Mouse (Mus musculus): Measurements from ENCODE around the gene Pln.

Gene Pln

DNA sequence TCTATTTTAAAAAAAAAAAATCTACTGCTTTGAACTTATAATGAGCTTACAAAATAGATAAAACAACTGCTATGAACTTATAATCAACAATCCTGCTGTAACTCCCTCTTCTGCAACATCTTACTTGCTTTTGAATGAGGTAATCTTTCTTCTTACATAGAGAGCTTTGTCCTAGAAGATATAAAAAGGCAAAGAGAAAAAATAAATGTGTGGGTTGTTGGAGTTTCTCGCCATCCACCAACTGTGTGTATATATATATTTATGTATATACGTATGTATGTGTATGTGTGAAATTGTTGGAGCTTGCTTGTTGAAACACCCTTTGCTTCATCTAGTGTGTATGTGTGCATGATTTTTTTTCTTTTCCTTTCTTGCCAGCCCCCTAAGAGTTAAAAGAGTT, 29.8 kb downstream of the Pln start:
- DNase-seq, result no peak

DNA sequence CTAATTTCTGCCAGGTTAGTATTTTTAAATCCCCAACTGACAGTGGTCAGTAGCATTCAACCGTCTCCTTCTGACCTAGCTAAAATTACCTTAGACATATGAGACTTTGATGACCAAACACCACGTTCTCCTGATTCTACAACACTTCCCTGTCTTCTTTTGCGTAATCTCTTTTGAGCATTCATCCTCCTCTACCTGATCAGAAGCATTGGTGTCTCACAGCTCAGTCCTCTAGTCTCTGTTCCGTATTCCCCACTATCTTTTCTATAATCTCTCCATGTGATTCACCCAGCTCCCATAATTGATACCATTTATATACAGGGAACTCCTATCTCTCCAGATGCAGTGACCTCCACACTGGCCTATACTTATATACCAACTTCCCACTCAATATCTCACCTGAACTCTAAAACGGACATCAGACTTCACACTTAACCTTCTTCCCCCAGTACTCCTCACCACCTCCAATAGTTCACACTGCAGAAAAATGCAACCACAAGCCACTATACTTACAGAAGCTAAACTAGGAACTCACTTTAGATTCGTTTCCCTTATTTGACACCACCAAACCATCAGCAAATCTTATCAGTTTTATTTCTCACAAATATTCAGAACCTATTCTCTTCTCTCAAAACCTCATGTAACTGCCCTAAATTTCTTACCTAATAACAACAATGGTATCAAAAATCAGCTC, 36.6 kb downstream of the Pln start:
- DNase-seq, result no peak

DNA sequence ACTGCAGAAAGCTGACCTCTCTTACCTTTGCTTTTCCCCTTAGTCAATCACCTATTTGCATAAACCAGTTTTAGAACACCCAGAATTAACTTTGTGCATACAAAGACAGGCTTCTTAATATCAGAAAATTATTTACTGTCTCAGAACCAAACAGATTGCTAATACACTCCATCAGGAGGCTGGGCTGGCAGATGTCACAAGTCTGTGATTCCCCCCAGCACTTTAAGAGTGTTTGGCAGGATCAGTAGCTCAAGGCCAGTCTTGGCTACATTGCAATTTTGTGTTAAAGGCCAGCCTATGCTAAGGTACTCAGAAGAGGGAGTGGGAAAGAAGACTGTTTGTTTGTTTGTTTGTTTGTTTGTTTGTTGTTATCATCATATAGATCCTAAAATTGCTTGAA, 39.6 kb downstream of the Pln start:
- DNase-seq, result no peak

DNA sequence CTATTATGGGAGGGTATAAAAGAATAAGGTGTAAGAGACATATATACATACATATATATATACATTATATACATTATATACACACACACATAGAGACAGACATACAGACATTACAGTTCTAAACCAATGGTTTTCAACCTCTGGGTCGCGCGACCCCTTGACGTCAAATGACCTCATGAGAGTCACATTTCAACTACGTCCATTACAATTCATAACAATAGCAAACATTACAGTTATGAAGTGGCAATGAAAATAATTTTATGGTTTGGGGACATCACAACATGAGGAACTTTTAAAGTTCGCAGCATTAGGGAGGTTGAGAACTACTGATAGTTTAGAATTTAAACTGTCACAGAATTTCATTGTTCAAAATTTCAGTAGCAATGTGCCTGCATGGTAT, 40.8 kb downstream of the Pln start:
- DNase-seq, result no peak

DNA sequence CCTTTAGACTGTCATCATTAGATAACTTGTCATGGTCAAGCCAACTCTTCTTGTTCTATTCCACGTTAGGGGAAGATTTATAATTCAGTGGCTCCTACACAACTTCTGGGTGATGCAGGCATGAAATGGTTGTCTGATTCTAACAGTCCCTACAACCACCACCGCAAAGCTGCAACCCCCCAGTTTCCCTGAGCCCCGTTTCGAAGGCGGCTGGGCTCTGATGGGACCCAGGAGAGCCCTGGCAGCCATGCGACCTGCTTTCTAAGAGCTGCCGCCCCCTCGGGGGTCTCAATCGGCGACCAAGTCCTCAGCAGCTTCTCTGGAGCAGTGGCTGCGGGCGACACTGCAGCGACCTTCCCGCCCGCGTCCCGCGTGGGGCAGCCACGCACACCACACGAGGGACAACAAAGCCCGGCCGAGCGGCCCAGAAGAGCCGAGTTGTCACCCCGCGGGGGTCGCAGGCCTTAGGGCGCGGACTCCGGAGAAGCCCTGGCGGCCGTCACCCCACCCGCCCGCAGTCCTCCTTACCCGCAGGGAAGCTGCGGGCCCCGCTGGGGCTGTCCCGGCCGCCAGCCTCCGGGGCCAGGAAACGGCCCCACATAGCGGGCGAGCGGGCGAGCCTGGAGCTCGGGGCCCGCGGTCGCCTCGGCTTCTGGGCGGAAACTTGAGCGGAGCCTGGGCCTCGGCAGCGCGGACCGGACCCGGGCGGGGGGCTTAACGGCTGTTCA, 41.7 kb downstream of the Pln start:
- DNase-seq, result peak; percentile 54

DNA sequence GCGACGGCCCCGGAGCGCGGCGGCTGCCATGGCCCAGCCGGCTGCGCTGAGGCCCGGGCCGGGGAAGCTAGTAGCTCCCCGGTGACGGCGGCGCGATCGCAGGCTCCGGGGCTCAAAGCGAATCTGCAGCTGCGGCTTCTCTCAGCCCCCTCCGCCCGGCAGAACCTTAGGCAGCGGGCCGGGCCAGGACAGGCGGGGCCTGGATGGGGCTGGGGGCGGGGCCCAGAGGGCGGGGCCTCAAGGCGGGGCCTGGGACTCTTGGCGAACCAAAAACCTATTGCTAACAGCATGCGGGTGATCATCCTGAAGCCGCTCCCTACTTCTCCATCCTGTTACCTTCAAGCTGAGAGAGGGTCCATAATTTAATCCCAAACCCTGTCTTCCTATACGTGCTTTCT, 42.2 kb downstream of the Pln start, which contains the start of gene Cep85l:
Gene Cep85l, minus strand, starts transcription at position 239 of the 398 bp plus-strand sequence.
- DNase-seq, result peak; percentile 92

DNA sequence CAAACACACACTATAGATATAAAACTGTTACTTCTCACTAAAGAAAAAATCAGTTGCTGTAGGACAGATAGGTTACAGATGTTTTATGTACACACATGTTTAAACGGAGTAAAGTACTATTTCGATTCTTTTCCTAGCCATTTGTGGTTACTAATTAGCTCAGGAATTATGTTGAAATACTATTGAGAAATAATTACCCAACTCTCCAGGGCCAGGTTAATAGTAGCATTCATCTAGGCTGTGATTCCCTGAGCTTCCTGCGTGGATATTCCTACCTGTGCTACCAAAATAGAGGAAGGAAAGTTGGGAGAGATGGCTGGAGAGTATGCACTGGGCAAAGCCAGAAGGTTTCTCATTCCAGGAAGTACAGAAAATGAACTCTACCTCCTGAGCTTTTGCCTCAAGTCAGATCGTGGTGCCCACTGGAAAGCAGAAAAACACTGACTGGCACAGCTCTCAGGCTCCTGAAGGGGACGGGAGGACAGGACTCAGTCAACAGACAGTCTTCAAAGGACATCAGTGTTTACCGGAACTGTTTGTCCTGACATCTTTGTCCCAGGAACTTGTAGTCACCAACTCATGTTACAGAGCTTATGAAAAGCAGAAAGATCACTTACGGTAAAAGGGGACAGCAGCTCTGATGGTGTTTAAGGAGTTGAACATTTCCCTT, 45.4 kb downstream of the Pln start:
- DNase-seq, result no peak

DNA sequence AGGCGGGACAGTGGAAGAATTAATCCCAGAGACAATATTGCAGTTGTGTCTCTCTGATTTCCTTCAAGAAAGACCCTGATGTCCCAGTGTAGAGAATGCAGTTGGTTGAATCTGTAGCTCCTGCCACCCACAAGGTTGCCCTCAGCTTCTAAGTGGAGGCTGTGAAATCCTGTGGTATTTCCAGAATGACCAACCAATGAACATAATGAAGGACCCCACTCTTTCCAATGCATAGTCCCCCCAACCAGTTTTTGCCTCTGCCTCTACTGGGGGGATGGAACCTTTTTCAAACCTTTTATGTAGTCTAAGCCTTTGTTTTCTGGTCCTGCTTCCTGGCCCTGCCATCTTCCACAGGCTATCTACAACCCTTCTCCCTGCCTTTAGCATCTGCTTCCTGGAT, 47.4 kb downstream of the Pln start:
- DNase-seq, result no peak

DNA sequence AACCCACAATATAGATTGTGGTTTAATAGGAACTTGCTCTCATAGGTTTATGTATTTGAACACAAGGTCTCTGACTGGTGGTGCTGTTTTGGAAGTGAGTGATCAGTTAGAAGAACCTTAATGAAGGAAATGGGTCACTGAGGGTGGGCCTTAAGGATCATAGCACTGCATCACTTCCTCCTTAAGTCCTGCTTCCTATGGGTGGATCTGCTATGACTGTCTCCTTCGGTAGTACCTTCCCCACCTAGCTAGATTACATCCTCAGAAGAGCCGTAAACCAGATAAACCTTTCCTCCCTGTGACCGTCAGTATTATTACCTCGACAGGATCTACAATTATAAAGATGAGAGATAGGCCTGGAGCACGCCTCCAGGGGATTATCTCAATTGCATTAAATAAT, 48.0 kb downstream of the Pln start:
- no peak for DNase-seq

DNA sequence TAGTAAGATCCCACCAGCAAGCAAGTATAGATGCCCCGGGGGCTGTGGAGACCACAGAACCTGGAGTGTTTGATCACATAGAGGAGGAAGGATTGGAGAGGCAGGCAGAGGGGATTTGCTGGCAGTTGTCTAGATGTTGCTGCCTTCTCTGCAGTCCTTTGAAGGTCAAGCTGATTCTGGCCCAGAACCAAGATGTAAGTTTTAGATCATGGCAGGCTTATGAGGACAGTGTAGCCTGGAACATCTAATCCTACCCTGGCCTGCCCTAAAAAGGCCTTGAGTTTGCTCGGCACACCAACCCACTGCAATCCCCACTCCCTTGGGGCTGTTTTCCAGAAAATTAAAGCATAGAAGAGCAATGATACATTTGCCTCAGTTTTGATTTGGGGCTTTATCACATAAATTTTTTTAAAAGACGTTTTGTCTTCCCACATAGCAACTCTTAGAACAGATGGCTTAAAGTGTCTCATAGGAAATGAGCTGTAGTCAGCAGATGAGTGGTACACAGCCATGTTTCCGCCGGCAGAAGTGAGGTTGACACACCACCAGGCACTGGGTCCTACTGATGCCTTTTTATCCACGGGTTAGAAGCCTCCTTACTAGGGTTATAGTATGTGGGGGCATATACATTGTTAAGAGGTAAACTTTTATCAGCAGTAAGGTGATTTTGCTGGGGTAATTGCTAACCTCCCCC, 50.9 kb downstream of the Pln start:
- DNase-seq, result no peak

DNA sequence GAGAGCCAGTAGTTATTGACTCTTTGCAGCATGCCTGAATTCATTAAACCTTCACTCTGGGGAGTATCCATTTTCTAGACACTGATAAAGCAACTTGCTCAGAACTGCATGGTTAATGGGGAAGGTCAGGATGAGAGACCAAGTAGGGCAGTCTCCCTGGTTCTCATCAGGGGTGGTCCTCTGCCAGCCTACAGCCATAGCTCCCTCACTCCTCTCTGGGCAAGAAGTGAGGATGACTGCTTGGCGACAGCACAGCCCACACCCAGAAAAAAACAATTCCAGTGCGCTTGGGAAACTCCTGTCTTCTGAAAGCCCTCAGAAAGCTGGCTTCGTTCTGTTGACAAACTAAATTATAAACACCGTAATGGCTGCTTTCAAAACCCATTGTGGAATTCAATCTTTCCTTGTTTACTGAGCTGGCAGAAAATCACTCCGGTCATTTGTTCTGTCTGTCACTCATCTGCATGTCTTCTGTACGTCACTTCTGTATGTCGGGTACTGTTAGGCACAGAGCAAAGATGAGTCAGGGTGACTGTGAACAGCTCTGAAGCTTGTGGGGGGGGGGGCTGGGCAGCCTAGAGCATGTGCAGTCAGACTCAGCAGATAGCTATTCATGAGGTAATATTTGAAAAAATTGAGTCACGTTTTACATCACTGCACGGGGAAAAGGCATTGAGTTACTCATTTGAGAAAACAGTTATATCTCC, 57.6 kb downstream of the Pln start:
- DNase-seq, result peak; percentile 41

Measured in lung, postnatal 10 days (tissue).